Mouse (Mus musculus) MEL (cell line): ENCODE data around the gene Sct. TPM values are rescaled to one million over a fixed set of nuclear protein-coding genes. Genes with fewer than 3 reads are reported as not detected.

ENCODE experiments used
- DNase-seq: peaks from one replicate; pipeline ENCODE4 v3.0.0; 2011; ENCODE audit warnings: low read depth, low spot score
- H3K27ac ChIP-seq: 2 replicates; pipeline ENCODE4 v1.5.1; 2012; ENCODE audit warnings: low read depth, mild to moderate bottlenecking, control low read depth, low read length, moderate library complexity; ENCODE audit not compliant: control insufficient read depth
- H3K27me3 ChIP-seq, 2 experiments: fragments of 150-350 bp in 1 of 2; sonication (generic) in 1 of 2; 2 replicates each; pipeline ENCODE4 v1.6.1; 2012; ENCODE audit warnings: low read length in 2 of 2, mild to moderate bottlenecking in 2 of 2, improper control_type of control experiment in 1 of 2, moderate library complexity in 1 of 2; ENCODE audit not compliant: insufficient read depth in 2 of 2, control insufficient read depth in 1 of 2
- H3K36me3 ChIP-seq, 2 experiments: 2 replicates each; pipeline ENCODE4 v1.6.1; 2012 to 2014; ENCODE audit warnings: low read length in 2 of 2, improper control_type of control experiment in 1 of 2, inconsistent platforms in 1 of 2, mild to moderate bottlenecking in 1 of 2; ENCODE audit not compliant: insufficient read depth in 2 of 2, control insufficient read depth in 1 of 2
- H3K4me1 ChIP-seq, 2 experiments: fragments of 150-350 bp in 1 of 2; sonication (generic) in 1 of 2; 2 replicates each; pipeline ENCODE4 v1.6.1; 2012; ENCODE audit warnings: low read length in 2 of 2, improper control_type of control experiment in 1 of 2, mild to moderate bottlenecking in 1 of 2; ENCODE audit not compliant: insufficient read depth in 2 of 2, control insufficient read depth in 1 of 2
- H3K4me3 ChIP-seq, 2 experiments: fragments of 150-350 bp in 1 of 2; sonication (generic) in 1 of 2; 2 replicates each; pipeline ENCODE4 v1.5.1; 2012; ENCODE audit warnings: low read depth in 2 of 2, low read length in 2 of 2, mild to moderate bottlenecking in 2 of 2, moderate library complexity in 2 of 2, control low read depth in 1 of 2, improper control_type of control experiment in 1 of 2; ENCODE audit not compliant: control insufficient read depth in 1 of 2, insufficient read depth in 1 of 2
- H3K79me2 ChIP-seq: 2 replicates; pipeline ENCODE4 v1.6.1; 2012; ENCODE audit warnings: mild to moderate bottlenecking, low read length, moderate library complexity; ENCODE audit not compliant: control insufficient read depth, poor library complexity, insufficient read depth
- H3K9ac ChIP-seq: 2 replicates; pipeline ENCODE4 v1.6.1; 2012; ENCODE audit warnings: low read depth, mild to moderate bottlenecking, control low read depth, low read length, moderate library complexity; ENCODE audit not compliant: control insufficient read depth, poor library complexity, severe bottlenecking
- H3K9me3 ChIP-seq: fragments of 150-350 bp; sonication (generic); replicated peaks from 2 replicates; pipeline ENCODE4 v1.6.1; 2012; ENCODE audit warnings: mild to moderate bottlenecking, low read length, improper control_type of control experiment, moderate library complexity; ENCODE audit not compliant: insufficient read depth
- BHLHE40 ChIP-seq: IDR thresholded peaks from 2 replicates; pipeline ENCODE4 v1.6.1; 2012; ENCODE audit warnings: low read depth, mild to moderate bottlenecking, inconsistent platforms, low read length, improper control_type of control experiment, borderline replicate concordance
- CHD1 ChIP-seq: IDR thresholded peaks from 2 replicates; pipeline ENCODE4 v1.6.1; 2012; ENCODE audit warnings: low read depth, mild to moderate bottlenecking, inconsistent platforms, low read length, improper control_type of control experiment
- CHD2 ChIP-seq: IDR thresholded peaks from 2 replicates; pipeline ENCODE4 v1.6.1; 2011; ENCODE audit warnings: low read length, improper control_type of control experiment
- CTCF ChIP-seq, 3 experiments: IDR thresholded peaks in 2 of 3; conservative IDR thresholded peaks in 1 of 3; 2 replicates each; pipeline ENCODE4 v1.5.1; 2011 to 2012; ENCODE audit warnings: low read length in 3 of 3, low read depth in 2 of 3, mild to moderate bottlenecking in 2 of 3, improper control_type of control experiment in 1 of 3, inconsistent platforms in 1 of 3, mixed read lengths in 1 of 3, moderate library complexity in 1 of 3; ENCODE audit not compliant: control insufficient read depth in 1 of 3, insufficient read depth in 1 of 3, poor library complexity in 1 of 3, severe bottlenecking in 1 of 3
- ELF1 ChIP-seq: IDR thresholded peaks from 2 replicates; pipeline ENCODE4 v1.6.1; 2014; ENCODE audit warnings: low read depth, mild to moderate bottlenecking, inconsistent platforms, low read length, improper control_type of control experiment, moderate library complexity
- EP300 ChIP-seq, 2 experiments: IDR thresholded peaks; 2 replicates each; pipeline ENCODE4 v1.6.1; 2011; ENCODE audit warnings: improper control_type of control experiment in 2 of 2, low read length in 2 of 2, low read depth in 1 of 2, mild to moderate bottlenecking in 1 of 2
- ETS1 ChIP-seq: IDR thresholded peaks from 2 replicates; pipeline ENCODE4 v1.6.1; 2012; ENCODE audit warnings: low read depth, mild to moderate bottlenecking, inconsistent platforms, low read length, improper control_type of control experiment, moderate library complexity
- GATA1 ChIP-seq: IDR thresholded peaks from 2 replicates; pipeline ENCODE4 v1.6.1; 2011; ENCODE audit warnings: low read depth, low read length, improper control_type of control experiment
- KAT2A ChIP-seq: conservative IDR thresholded peaks from 2 replicates; pipeline ENCODE4 v1.6.1; 2012; ENCODE audit warnings: low read depth, low read length, improper control_type of control experiment, inconsistent platforms
- MAX ChIP-seq: IDR thresholded peaks from 2 replicates; pipeline ENCODE4 v1.6.1; 2011; ENCODE audit warnings: low read length, improper control_type of control experiment
- MXI1 ChIP-seq: IDR thresholded peaks from 2 replicates; pipeline ENCODE4 v1.6.1; 2011; ENCODE audit warnings: mild to moderate bottlenecking, low read depth, low read length, improper control_type of control experiment
- MYB ChIP-seq: IDR thresholded peaks from 2 replicates; pipeline ENCODE4 v1.6.1; 2011; ENCODE audit warnings: mild to moderate bottlenecking, low read depth, low read length, improper control_type of control experiment
- NRF1 ChIP-seq: IDR thresholded peaks from 2 replicates; pipeline ENCODE4 v1.6.1; 2014; ENCODE audit warnings: low read depth, mild to moderate bottlenecking, inconsistent platforms, low read length, improper control_type of control experiment, moderate library complexity; ENCODE audit not compliant: poor library complexity, insufficient read depth, severe bottlenecking
- POLR2A ChIP-seq, 2 experiments: IDR thresholded peaks; 2 replicates each; pipeline ENCODE4 v1.6.1; 2011 to 2012; ENCODE audit warnings: low read length in 2 of 2, mild to moderate bottlenecking in 2 of 2, control low read depth in 1 of 2, improper control_type of control experiment in 1 of 2, low read depth in 1 of 2, moderate library complexity in 1 of 2; ENCODE audit not compliant: control insufficient read depth in 1 of 2, insufficient read depth in 1 of 2, poor library complexity in 1 of 2
- POLR2AphosphoS5 ChIP-seq: IDR thresholded peaks from 2 replicates; pipeline ENCODE4 v1.6.1; 2012; ENCODE audit warnings: low read depth, borderline replicate concordance, mild to moderate bottlenecking, inconsistent platforms, low read length, moderate library complexity, mixed read lengths
- RAD21 ChIP-seq: IDR thresholded peaks from 2 replicates; pipeline ENCODE4 v1.6.1; 2011; ENCODE audit warnings: mild to moderate bottlenecking, low read depth, low read length, improper control_type of control experiment
- TAL1 ChIP-seq: IDR thresholded peaks from 2 replicates; pipeline ENCODE4 v1.6.1; 2012; ENCODE audit warnings: mild to moderate bottlenecking, inconsistent platforms, low read length, moderate library complexity, mixed read lengths
- TBP ChIP-seq: IDR thresholded peaks from 2 replicates; pipeline ENCODE4 v1.8.0; 2011; ENCODE audit warnings: low read depth, low read length, improper control_type of control experiment
- TCF12 ChIP-seq: IDR thresholded peaks from 2 replicates; pipeline ENCODE4 v1.6.1; 2014; ENCODE audit warnings: low read depth, mild to moderate bottlenecking, inconsistent platforms, low read length, improper control_type of control experiment, moderate library complexity
- ZC3H11A ChIP-seq: IDR thresholded peaks from 2 replicates; pipeline ENCODE4 v1.6.1; 2012; ENCODE audit warnings: low read depth, mild to moderate bottlenecking, inconsistent platforms, low read length, improper control_type of control experiment
- polyA plus RNA-seq, 2 experiments: library from polyadenylated mRNA; stranded (reverse) in 1 of 2; unstranded in 1 of 2; fragments of >175 nt in 1 of 2; fragments of >200 nt in 1 of 2; gene quantifications; 2 replicates each; pipeline versions ENCODE4 v1.2.1 to v1.2.4; 2012; ENCODE audit warnings: low replicate concordance in 2 of 2, low read depth in 1 of 2; ENCODE audit not compliant: insufficient read length in 2 of 2, insufficient read depth in 1 of 2, missing spikeins in 1 of 2
- total RNA-seq: library from RNA; depleted of rRNA; stranded (reverse); fragments of 300-350 nt; gene quantifications from 2 replicates; pipeline ENCODE4 v1.2.3, GENCODE M21; 2012

Gene Sct
- total and polyA plus RNA-seq, 3 experiments: not detected

- TF ChIP-seq MAX: no peak
- no peak for TF ChIP-seq NRF1
- TF ChIP-seq CTCF (IDR thresholded peaks at IDR 0.05 in 2 of 3, conservative IDR thresholded peaks at IDR 0.05 in 1 of 3; ENCODE audit: control insufficient read depth in 1 of 3, insufficient read depth in 1 of 3, low read depth in 2 of 3, low read length in 3 of 3, poor library complexity in 1 of 3, severe bottlenecking in 1 of 3): no peak
- no peak for TF ChIP-seq EP300 (IDR thresholded peaks at IDR 0.05; ENCODE audit: low read depth in 1 of 2, low read length in 2 of 2)
- TF ChIP-seq TCF12: no peak
- TF ChIP-seq GATA1: no peak
- TF ChIP-seq ETS1: no peak
- TF ChIP-seq TAL1: no peak
- TF ChIP-seq ELF1: no peak
- TF ChIP-seq MXI1: no peak
- TF ChIP-seq KAT2A: no peak
- no peak for TF ChIP-seq CHD1
- no peak for TF ChIP-seq POLR2AphosphoS5
- no peak for TF ChIP-seq MYB
- TF ChIP-seq TBP: no peak
- TF ChIP-seq POLR2A (IDR thresholded peaks at IDR 0.05; ENCODE audit: control insufficient read depth in 1 of 2, insufficient read depth in 1 of 2, low read depth in 1 of 2, low read length in 2 of 2, poor library complexity in 1 of 2): no peak
- TF ChIP-seq CHD2: no peak
- H3K36me3 ChIP-seq: no peaks in the 10 kb centered on the region
- H3K9me3 ChIP-seq: no peaks in the 10 kb centered on the region
- H3K27ac ChIP-seq: no peak overlapping the region
- H3K4me1 ChIP-seq: no peaks in the 10 kb centered on the region
- no peak overlapping the region for H3K9ac ChIP-seq
- no peak overlapping the region for H3K4me3 ChIP-seq
- no peak for DNase-seq
- no peaks in the 10 kb centered on the region for H3K27me3 ChIP-seq
- H3K79me2 ChIP-seq: no peaks in the 10 kb centered on the region
These were observed 13.9 kb upstream of the Sct start for GRCm38 (mm10) chr7:141292583-141293388.

GRCm38 (mm10) chr7:141291921-141292582 is 13.1 kb upstream of the Sct start, which contains the start of gene Drd4:
Gene Drd4, plus strand, starts transcription at chr7:141292006.
- Histone ChIP-seq H3K36me3 (no peaks in the 10 kb centered on the region), H3K4me3 (no peak within 1 kb of the TSS), H3K9me3 (no peaks in the 10 kb centered on the region), H3K27ac (no peak within 1 kb of the TSS), H3K79me2 (no peaks in the 10 kb centered on the region), H3K9ac (no peak within 1 kb of the TSS), H3K27me3 (no peaks in the 10 kb centered on the region), H3K4me1 (no peaks in the 10 kb centered on the region)
- no peak for DNase-seq
- TF ChIP-seq EP300 (IDR thresholded peaks at IDR 0.05; ENCODE audit: low read depth in 1 of 2, low read length in 2 of 2): no peak
- no peak for TF ChIP-seq RAD21
- TF ChIP-seq BHLHE40: no peak
- no peak for TF ChIP-seq ZC3H11A
